Mouse (Mus musculus): ENCODE results near the gene Trim30b.
"Not testable (repeated sequence)": the region's sequence is repeated elsewhere in the genome, so short reads cannot be mapped to it uniquely, and the experiment has no call there.

The Trim30b gene
- long read RNA-seq, experiment 1 = 0 reads
- long read RNA-seq, experiment 2 = 0 reads

- intact Hi-C loops (cut with DNase I) = no loop called here
Observed at GRCm38 (mm10) chr7:104369736-104370414, at the start of gene Trim30b. Gene Trim30b, minus strand, starts transcription at chr7:104369884.

- intact Hi-C loops (cut with DNase I) = no loop called here
Observed at GRCm38 (mm10) chr7:104404460-104404950, 34.8 kb upstream of the Trim30b start.

- intact Hi-C loops (cut with DNase I) = no loop called here
Observed at GRCm38 (mm10) chr7:104401140-104401539, 31.5 kb upstream of the Trim30b start.

GRCm38 (mm10) chr7:104400698-104401097 lies 31.0 kb upstream of the Trim30b start, which contains the start of gene Trim30c:
Gene Trim30c, minus strand, starts transcription at chr7:104400837.
- intact Hi-C loops (cut with DNase I) = no loop called here

GRCm38 (mm10) chr7:104398492-104398891 lies 28.8 kb upstream of the Trim30b start:
- intact Hi-C loops (cut with DNase I) = no loop called here

GRCm38 (mm10) chr7:104366339-104366738 lies 3.3 kb downstream of the Trim30b start:
- intact Hi-C loops (cut with DNase I) = no loop called here

GRCm38 (mm10) chr7:104353600-104353967 lies 16.1 kb downstream of the Trim30b start:
- intact Hi-C loops (cut with DNase I) = loop anchor here (5.0 kb wide), 1 partner anchor 36 kb away; the partner anchor contains the start of gene Trim12a

GRCm38 (mm10) chr7:104352717-104353599 lies 16.7 kb downstream of the Trim30b start, which contains the start of gene Trim12c:
Gene Trim12c, minus strand, starts transcription at chr7:104353362.
- intact Hi-C loops (cut with DNase I) = loop anchor here (5.0 kb wide), 1 partner anchor 36 kb away; the partner anchor contains the start of gene Trim12a

GRCm38 (mm10) chr7:104348043-104348442 lies 21.6 kb downstream of the Trim30b start:
- intact Hi-C loops (cut with DNase I) = not testable (repeated sequence)

GRCm38 (mm10) chr7:104340744-104341143 lies 28.9 kb downstream of the Trim30b start:
- intact Hi-C loops (cut with DNase I) = not testable (repeated sequence)

- intact Hi-C loops (cut with DNase I) = not testable (repeated sequence)
Observed at GRCm38 (mm10) chr7:104335547-104335946, 34.1 kb downstream of the Trim30b start.

GRCm38 (mm10) chr7:104329171-104329570 lies 40.5 kb downstream of the Trim30b start, which contains the start of gene Trim34b:
Gene Trim34b, plus strand, starts transcription at chr7:104329471.
- intact Hi-C loops (cut with DNase I) = not testable (repeated sequence)

GRCm38 (mm10) chr7:104322028-104322427 lies 47.7 kb downstream of the Trim30b start:
- intact Hi-C loops (cut with DNase I) = no loop called here

- intact Hi-C loops (cut with DNase I) = loop anchor here (5.0 kb wide), 1 partner anchor 37 kb away; the partner anchor contains the start of gene Trim12c
Observed at GRCm38 (mm10) chr7:104315369-104316080, 54.2 kb downstream of the Trim30b start, which contains the start of gene Trim12a. Gene Trim12a, minus strand, starts transcription at chr7:104315466.

GRCm38 (mm10) chr7:104314796-104315353 lies 54.8 kb downstream of the Trim30b start:
- intact Hi-C loops (cut with DNase I) = loop anchor here (5.0 kb wide), 1 partner anchor 37 kb away; the partner anchor contains the start of gene Trim12c

Measured in adrenal gland (tissue).